Mouse (Mus musculus): ENCODE data around the gene Bub3. TPM values are rescaled to one million over a fixed set of nuclear protein-coding genes. Genes with fewer than 3 reads are reported as not detected.

Gene Bub3
- total RNA-seq, 2 experiments from 2014 or later: 59.6 to 62.2 TPM

DNA sequence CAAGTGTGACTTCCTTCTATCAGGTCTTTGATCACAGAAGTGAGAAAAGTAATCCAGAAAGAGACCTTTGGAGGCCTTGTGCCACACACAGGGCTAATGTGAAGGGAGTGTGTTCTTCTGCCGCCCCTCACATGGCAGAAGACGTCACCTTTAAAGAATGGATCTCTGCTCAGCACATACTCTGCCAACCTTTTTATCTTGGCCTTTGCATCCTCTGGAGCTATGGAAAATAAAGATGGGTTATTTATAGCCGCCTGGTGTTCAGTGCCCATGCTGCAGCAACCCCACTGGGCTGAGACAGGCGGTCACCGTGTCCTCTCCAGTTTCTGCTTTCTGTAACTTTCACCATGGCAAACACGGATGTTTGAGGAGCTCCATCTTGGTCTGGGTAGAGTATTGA lies 48.0 kb downstream of the Bub3 start:
- DNase-seq (ENCODE audit: extremely low spot score in 1 of 2, low spot score in 2 of 2): no peak
- intact Hi-C loops (cut with DNase I): no loop called here
- Histone ChIP-seq H3K27ac (no peak overlapping the region), H3K4me3 (no peak overlapping the region)
- no peak for TF ChIP-seq CTCF (IDR thresholded peaks at IDR 0.05)

DNA sequence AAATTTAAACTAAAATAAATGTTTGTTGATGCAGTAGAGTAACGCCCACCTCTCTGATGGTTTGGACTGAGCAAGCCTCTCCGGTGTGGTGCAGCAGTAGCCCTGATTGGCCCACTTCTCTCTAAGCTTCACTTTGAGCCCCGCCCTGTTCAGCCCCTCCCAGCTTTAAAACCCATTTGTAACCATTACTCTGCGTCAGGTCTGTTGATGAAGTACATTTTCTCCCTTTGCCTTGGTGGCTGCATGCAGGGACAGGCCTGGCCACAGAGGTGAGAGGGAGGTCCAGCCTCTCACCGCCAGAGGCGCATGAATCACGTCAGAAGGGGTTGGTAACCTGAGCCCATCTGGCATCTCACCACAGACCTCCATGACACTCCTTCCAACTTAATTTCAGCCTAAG lies 49.7 kb downstream of the Bub3 start:
- no peak for TF ChIP-seq CTCF (IDR thresholded peaks at IDR 0.05)
- Histone ChIP-seq H3K27ac (no peak overlapping the region), H3K4me3 (no peak overlapping the region)
- intact Hi-C loops (cut with DNase I): no loop called here
- no peak for DNase-seq (ENCODE audit: extremely low spot score in 1 of 2, low spot score in 2 of 2)

Other genes starting within 250 kb of the Bub3 start
- gene Cuzd1, start 237.9 kb upstream of the Bub3 start, total RNA-seq (2021): under 1 TPM in 1 of 2 experiments, not detected in 1; 0.26 TPM
- not detected for gene Fam24b, start 230.7 kb upstream of the Bub3 start, total RNA-seq (2021)
- not detected for gene Fam24a, start 226.4 kb upstream of the Bub3 start, total RNA-seq (2021)
- gene 2310057M21Rik, start 197.5 kb upstream of the Bub3 start, total RNA-seq (2021): 10 to 100 TPM; 24.8 to 28.8 TPM
- 10 to 100 TPM; 53.4 to 54.2 TPM for gene Pstk, start 189.1 kb upstream of the Bub3 start, total RNA-seq (2021)
- 10 to 100 TPM; 49.3 to 49.5 TPM for gene Ikzf5, start 149.7 kb upstream of the Bub3 start, total RNA-seq (2021)
- 10 to 100 TPM; 84.8 to 89.9 TPM for gene Acadsb, start 149.6 kb upstream of the Bub3 start, total RNA-seq (2021)
- not detected for gene Hmx3, start 17.4 kb upstream of the Bub3 start, total RNA-seq (2021)
- not detected for gene Hmx2, start 11.4 kb upstream of the Bub3 start, total RNA-seq (2021)